Mouse (Mus musculus) olfactory bulb, adult 2 months (tissue): ENCODE measurements around the gene Mrpl33.

Experiments
- CTCF ChIP-seq: fragments of 200-500 bp; IDR thresholded peaks from 2 replicates; pipeline ENCODE4 v1.5.1; 2012; ENCODE audit warnings: low read depth, mild to moderate bottlenecking, low read length, moderate library complexity; ENCODE audit not compliant: insufficient read depth
- POLR2A ChIP-seq: fragments of 200-500 bp; IDR thresholded peaks from 2 replicates; pipeline ENCODE4 v1.6.1; 2012; ENCODE audit warnings: mild to moderate bottlenecking, low read depth, low read length, moderate library complexity; ENCODE audit not compliant: insufficient read depth

GRCm38 (mm10) chr5:31567951-31568657 lies 28.6 kb upstream of the Mrpl33 start:
- TF ChIP-seq CTCF (no peak), POLR2A (no peak)
